Mouse (Mus musculus): ENCODE data around the gene Snw1. TPM values are rescaled to one million over a fixed set of nuclear protein-coding genes. Genes with fewer than 3 reads are reported as not detected.
A peak's percentile ranks its signal among the peaks of the same experiment; 100 is the strongest.

Gene Snw1
- polyA plus RNA-seq, 1 experiment = 2.7 TPM

- no peak for TF ChIP-seq POLR2A (IDR thresholded peaks at IDR 0.05; ENCODE audit: low read depth, low read length)
- TF ChIP-seq CTCF (IDR thresholded peaks at IDR 0.05; ENCODE audit: extremely low read depth, insufficient read length, insufficient replicate concordance, low read depth, low read length) = no peak
- Histone ChIP-seq H3K4me3 (ENCODE audit: low read depth, low read length) (peak overlapping the region; percentile 92), H3K27me3 (ENCODE audit: control insufficient read depth, insufficient read depth, low read length) (no peaks in the 10 kb centered on the region), H3K4me1 (ENCODE audit: control insufficient read depth, insufficient read depth, insufficient read length, low read length) (0 out of 2 replicates have a peak, but pooled peaks cover 3% of the 10 kb centered on the region), H3K36me3 (ENCODE audit: control insufficient read depth, insufficient read depth, low read length) (peaks cover 28% of the 10 kb centered on the region), H3K27ac (ENCODE audit: insufficient read depth, low read depth, low read length) (no peak overlapping the region)
- WGBS = 8% methylated on average over 12 of the region's 12 CpGs
Observed at GRCm38 (mm10) chr12:87442177-87443114, 29.6 kb downstream of the Snw1 start.

GRCm38 (mm10) chr12:87428885-87429284 lies 43.2 kb downstream of the Snw1 start:
- H3K36me3 ChIP-seq (ENCODE audit: control insufficient read depth, insufficient read depth, low read length) = peaks cover 73% of the 10 kb centered on the region
- no peaks in the 10 kb centered on the region for H3K4me1 ChIP-seq (ENCODE audit: control insufficient read depth, insufficient read depth, insufficient read length, low read length)
- WGBS = 65% methylated on average over 8 of the region's 8 CpGs
- H3K27me3 ChIP-seq (ENCODE audit: control insufficient read depth, insufficient read depth, low read length) = no peaks in the 10 kb centered on the region
- no peak overlapping the region for H3K27ac ChIP-seq (ENCODE audit: insufficient read depth, low read depth, low read length)
- TF ChIP-seq POLR2A (IDR thresholded peaks at IDR 0.05; ENCODE audit: low read depth, low read length) = no peak
- TF ChIP-seq CTCF (IDR thresholded peaks at IDR 0.05; ENCODE audit: extremely low read depth, insufficient read length, insufficient replicate concordance, low read depth, low read length) = no peak
- H3K4me3 ChIP-seq (ENCODE audit: low read depth, low read length) = no peak overlapping the region

- 75% methylated on average over 2 of the region's 2 CpGs for WGBS
- no peak for TF ChIP-seq POLR2A (IDR thresholded peaks at IDR 0.05; ENCODE audit: low read depth, low read length)
- TF ChIP-seq CTCF (IDR thresholded peaks at IDR 0.05; ENCODE audit: extremely low read depth, insufficient read length, insufficient replicate concordance, low read depth, low read length) = no peak
- no peak overlapping the region for H3K27ac ChIP-seq (ENCODE audit: insufficient read depth, low read depth, low read length)
- no peaks in the 10 kb centered on the region for H3K27me3 ChIP-seq (ENCODE audit: control insufficient read depth, insufficient read depth, low read length)
- peaks cover 72% of the 10 kb centered on the region for H3K36me3 ChIP-seq (ENCODE audit: control insufficient read depth, insufficient read depth, low read length)
- no peak overlapping the region for H3K4me3 ChIP-seq (ENCODE audit: low read depth, low read length)
- H3K4me1 ChIP-seq (ENCODE audit: control insufficient read depth, insufficient read depth, insufficient read length, low read length) = no peaks in the 10 kb centered on the region
Observed at GRCm38 (mm10) chr12:87428295-87428694, 43.8 kb downstream of the Snw1 start.

GRCm38 (mm10) chr12:87426354-87427031 lies 45.6 kb downstream of the Snw1 start:
- no peak overlapping the region for H3K4me3 ChIP-seq (ENCODE audit: low read depth, low read length)
- peaks cover 57% of the 10 kb centered on the region for H3K36me3 ChIP-seq (ENCODE audit: control insufficient read depth, insufficient read depth, low read length)
- H3K4me1 ChIP-seq (ENCODE audit: control insufficient read depth, insufficient read depth, insufficient read length, low read length) = no peaks in the 10 kb centered on the region
- TF ChIP-seq POLR2A (IDR thresholded peaks at IDR 0.05; ENCODE audit: low read depth, low read length) (no peak), CTCF (IDR thresholded peaks at IDR 0.05; ENCODE audit: extremely low read depth, insufficient read length, insufficient replicate concordance, low read depth, low read length) (no peak)
- WGBS = 91% methylated on average over 5 of the region's 5 CpGs
- no peak overlapping the region for H3K27ac ChIP-seq (ENCODE audit: insufficient read depth, low read depth, low read length)
- H3K27me3 ChIP-seq (ENCODE audit: control insufficient read depth, insufficient read depth, low read length) = no peaks in the 10 kb centered on the region

GRCm38 (mm10) chr12:87424516-87424915 lies 47.6 kb downstream of the Snw1 start:
- WGBS = 62% methylated on average over 3 of the region's 3 CpGs
- TF ChIP-seq CTCF (IDR thresholded peaks at IDR 0.05; ENCODE audit: extremely low read depth, insufficient read length, insufficient replicate concordance, low read depth, low read length) (no peak), POLR2A (IDR thresholded peaks at IDR 0.05; ENCODE audit: low read depth, low read length) (no peak)
- H3K27me3 ChIP-seq (ENCODE audit: control insufficient read depth, insufficient read depth, low read length) = no peaks in the 10 kb centered on the region
- no peak overlapping the region for H3K27ac ChIP-seq (ENCODE audit: insufficient read depth, low read depth, low read length)
- H3K36me3 ChIP-seq (ENCODE audit: control insufficient read depth, insufficient read depth, low read length) = peaks cover 39% of the 10 kb centered on the region
- H3K4me3 ChIP-seq (ENCODE audit: low read depth, low read length) = no peak overlapping the region
- peaks cover 3% of the 10 kb centered on the region; the same call in 1 of the 2 replicates for H3K4me1 ChIP-seq (ENCODE audit: control insufficient read depth, insufficient read depth, insufficient read length, low read length)

GRCm38 (mm10) chr12:87423700-87424099 lies 48.4 kb downstream of the Snw1 start:
- WGBS = 22% methylated on average over 1 of the region's 1 CpGs
- H3K4me3 ChIP-seq (ENCODE audit: low read depth, low read length) = no peak overlapping the region

More at GRCm38 (mm10) chr12:87423700-87424099, 48.4 kb downstream of the Snw1 start:
- no peak for TF ChIP-seq CTCF (IDR thresholded peaks at IDR 0.05; ENCODE audit: extremely low read depth, insufficient read length, insufficient replicate concordance, low read depth, low read length)
- TF ChIP-seq POLR2A (IDR thresholded peaks at IDR 0.05; ENCODE audit: low read depth, low read length) = no peak
- peaks cover 32% of the 10 kb centered on the region for H3K36me3 ChIP-seq (ENCODE audit: control insufficient read depth, insufficient read depth, low read length)
- H3K27me3 ChIP-seq (ENCODE audit: control insufficient read depth, insufficient read depth, low read length) = no peaks in the 10 kb centered on the region
- H3K4me1 ChIP-seq (ENCODE audit: control insufficient read depth, insufficient read depth, insufficient read length, low read length) = peaks cover 3% of the 10 kb centered on the region; the same call in 1 of the 2 replicates
- H3K27ac ChIP-seq (ENCODE audit: insufficient read depth, low read depth, low read length) = no peak overlapping the region

All from small intestine, adult 2 months (tissue).